Mouse (Mus musculus): ENCODE results near the gene Abhd17b. TPM values are rescaled to one million over a fixed set of nuclear protein-coding genes. Genes with fewer than 3 reads are reported as not detected.
A peak's percentile ranks its signal among the peaks of the same experiment; 100 is the strongest.
"Not testable (repeated sequence)": the region's sequence is repeated elsewhere in the genome, so short reads cannot be mapped to it uniquely, and the experiment has no call there.

Abhd17b gene
- total RNA-seq, 2 experiments from 2014 or later, result 54.8 to 62.1 TPM

DNA sequence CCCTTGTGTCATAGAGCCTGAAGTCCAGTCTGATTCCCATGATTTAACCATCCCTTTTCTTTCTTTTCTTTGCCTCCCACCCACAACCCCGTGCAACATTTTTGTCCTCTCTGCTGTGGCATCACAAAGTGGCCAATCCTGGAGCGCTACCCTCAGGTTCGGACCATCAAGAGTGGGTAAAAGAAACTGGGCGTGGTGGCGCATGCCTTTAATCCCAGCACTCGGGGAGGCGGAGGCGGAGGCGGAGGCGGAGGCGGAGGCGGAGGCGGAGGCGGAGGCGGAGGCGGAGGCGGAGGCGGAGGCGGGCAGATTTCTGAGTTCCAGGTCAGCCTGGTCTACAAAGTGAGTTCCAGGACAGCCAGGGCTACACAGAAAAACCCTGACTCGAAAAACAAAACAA is 70.3 kb downstream of the Abhd17b start:
- intact Hi-C loops (cut with DNase I), result not testable (repeated sequence)

DNA sequence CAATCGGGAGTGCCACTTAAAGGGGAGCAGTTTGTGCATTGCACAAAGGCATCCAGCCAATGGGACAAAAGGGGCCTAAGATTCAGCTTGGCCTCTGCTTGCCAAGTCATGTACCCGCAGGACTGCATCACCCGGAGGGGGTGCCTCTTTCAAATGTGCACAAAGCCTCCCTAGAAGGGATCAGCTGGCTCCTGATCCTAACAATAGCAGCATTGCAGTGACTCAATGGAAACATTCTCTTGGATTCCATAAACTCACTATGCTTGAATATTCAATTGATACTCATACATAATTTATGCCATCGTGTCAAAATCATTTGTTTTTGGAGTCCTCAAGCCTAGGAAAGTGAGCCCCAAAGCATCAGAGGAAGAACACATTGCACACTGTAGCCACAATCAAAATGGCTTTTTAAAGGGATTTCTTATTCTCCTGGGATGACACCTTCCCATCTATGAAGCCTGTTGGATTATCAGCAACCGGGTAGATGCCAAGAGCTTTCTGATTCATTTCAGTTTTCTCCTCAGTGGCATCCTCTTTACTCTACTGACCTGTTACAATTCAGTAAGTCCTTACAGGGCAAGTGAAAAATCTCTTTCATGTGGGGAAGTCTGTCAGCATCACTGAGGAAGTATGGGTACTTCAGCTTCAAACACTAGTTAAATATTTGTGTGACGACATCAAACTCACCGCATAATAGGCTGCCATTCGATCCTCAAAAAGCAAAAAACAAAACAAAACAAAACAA is 71.1 kb downstream of the Abhd17b start:
- intact Hi-C loops (cut with DNase I), result no loop called here

More for the DNA sequence above, 70.3 kb downstream of the Abhd17b start:
- DNase-seq (ENCODE audit: extremely low spot score in 1 of 2, low spot score in 2 of 2), result not testable (repeated sequence)

DNA sequence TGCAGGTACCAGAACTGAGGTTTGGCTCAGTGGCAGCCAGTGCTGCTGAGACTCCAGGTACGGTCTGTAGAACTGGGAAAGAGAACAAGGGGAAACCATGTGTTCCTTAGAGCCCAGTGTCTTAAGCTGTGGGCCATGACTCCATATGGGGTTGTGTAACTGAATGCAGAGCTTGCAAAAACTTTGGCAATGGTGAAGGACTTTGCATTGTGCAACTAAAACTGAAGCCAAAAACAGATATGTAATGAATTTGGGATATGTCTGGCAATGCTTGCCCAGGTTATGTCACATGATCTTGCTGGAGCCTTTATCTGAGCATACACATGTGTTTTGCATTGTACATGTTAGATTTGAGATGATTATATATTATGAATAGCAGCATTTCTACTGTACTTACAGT is 72.2 kb downstream of the Abhd17b start:
- intact Hi-C loops (cut with DNase I), result loop anchor here (5.0 kb wide), 1 partner anchor 73 kb away; the partner anchor contains the start of genes 1110059E24Rik and Abhd17b
- no peak for DNase-seq (ENCODE audit: extremely low spot score in 1 of 2, low spot score in 2 of 2)

More for the DNA sequence above, 71.1 kb downstream of the Abhd17b start:
- DNase-seq (ENCODE audit: extremely low spot score in 1 of 2, low spot score in 2 of 2), result peak; percentile 56 to 70

DNA sequence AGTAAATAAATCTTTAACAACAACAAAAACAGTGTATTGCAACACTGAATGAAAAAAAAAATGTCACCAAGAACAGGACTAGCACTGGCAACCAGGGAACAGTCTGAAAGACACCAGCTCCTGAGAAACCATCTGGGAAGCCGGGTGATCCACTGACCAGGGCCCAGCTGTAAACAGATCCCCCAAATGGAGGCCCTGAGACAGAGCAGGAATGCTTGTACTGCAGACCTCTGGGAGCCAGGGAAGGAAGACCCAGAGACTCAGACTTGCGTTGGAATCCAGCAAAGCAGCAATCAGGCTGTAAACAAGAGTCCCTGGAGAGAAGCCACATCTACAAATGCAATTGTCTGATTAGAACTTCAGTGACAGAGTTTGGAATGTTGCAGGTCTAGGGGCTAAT is 74.1 kb downstream of the Abhd17b start:
- intact Hi-C loops (cut with DNase I), result loop anchor here (5.0 kb wide), 1 partner anchor 75 kb away; the partner anchor contains the start of genes 1110059E24Rik and Abhd17b
- DNase-seq (ENCODE audit: extremely low spot score in 1 of 2, low spot score in 2 of 2), result no peak

DNA sequence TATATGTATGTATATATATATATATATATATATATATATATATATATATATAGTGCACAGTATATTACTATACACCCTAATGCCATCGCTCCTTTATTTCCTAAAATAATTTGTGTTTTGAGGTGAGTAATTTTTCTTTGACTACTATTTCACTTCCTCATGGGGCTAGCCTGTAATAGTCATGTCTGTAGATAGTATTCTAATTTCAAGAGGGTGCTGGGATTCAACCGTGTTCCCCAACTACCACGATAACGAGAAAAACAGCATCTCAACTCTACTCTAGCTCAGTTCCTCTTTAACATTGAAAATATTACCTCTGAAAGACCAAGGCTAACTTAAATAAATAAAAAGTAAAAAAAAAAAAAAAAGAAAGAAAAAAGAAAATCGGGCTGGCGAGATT is 75.4 kb downstream of the Abhd17b start:
- intact Hi-C loops (cut with DNase I), result loop anchor here (5.0 kb wide), 1 partner anchor 76 kb away; the partner anchor contains the start of genes 1110059E24Rik and Abhd17b
- no peak for DNase-seq (ENCODE audit: extremely low spot score in 1 of 2, low spot score in 2 of 2)

DNA sequence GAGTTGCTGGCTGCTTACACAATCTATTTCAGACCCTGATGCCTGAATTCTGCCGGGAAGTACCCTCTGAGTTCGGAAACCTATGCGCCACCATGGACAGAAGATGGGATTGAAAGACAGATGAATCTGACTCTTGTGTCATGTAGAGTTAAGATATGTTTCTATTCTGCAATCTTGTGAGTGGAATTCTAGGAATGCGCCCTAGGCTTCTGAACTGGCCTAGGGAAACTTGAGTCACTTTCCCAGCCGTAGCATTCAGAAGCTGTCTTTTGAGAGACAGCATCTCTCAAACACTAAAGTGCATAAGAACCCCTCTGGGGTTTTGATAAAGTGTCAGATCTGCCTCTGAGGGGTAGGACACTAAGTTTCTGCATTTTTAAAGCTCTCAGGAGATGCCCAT is 78.9 kb downstream of the Abhd17b start:
- intact Hi-C loops (cut with DNase I), result loop anchor here (10.0 kb wide), 1 partner anchor 573 kb away; no protein-coding TSS in a partner anchor
- DNase-seq (ENCODE audit: extremely low spot score in 1 of 2, low spot score in 2 of 2), result no peak

DNA sequence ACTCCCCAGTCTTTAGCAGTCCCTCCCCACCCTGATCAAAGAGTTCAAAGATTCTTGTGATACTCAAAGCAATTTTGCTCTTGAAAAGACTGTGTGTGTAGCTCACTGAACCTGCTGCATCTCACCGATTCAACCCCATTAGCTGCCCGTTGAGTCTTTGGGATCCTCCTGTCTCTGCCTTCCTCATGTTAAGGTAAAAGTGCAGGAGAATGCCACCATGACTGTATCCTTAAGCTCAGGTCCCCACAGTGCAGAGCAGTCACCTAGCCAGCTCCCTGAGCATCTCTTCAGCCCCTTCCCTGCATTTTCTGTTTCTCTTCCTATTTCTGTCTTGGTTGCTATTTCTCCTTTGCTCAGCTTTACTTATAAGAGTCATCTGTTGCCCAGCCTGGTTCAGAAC is 80.2 kb downstream of the Abhd17b start:
- DNase-seq (ENCODE audit: extremely low spot score in 1 of 2, low spot score in 2 of 2), result no peak
- intact Hi-C loops (cut with DNase I), result loop anchor here (10.0 kb wide), 1 partner anchor 572 kb away; no protein-coding TSS in a partner anchor

DNA sequence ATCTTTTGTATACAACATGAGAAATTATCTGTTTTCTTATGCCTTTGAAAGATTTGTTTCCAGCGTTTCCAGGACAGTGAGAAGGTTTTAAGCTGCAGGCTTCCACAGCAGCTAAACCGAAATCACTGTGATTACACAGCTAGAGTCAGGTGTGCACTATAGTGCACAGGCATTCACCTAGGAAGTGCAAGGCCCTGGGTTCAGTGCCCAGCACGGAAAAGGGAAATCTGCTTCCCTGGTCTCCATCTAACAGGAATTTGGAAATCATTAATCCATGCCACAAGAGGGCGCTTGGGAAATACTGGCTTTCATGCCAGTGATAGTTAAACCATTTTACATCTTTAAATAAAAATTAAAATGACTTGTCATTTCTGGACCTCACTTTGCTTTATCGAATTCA is 81.1 kb downstream of the Abhd17b start:
- intact Hi-C loops (cut with DNase I), result loop anchor here (10.0 kb wide), 1 partner anchor 571 kb away; no protein-coding TSS in a partner anchor
- peak; percentile 43 to 48 for DNase-seq (ENCODE audit: extremely low spot score in 1 of 2, low spot score in 2 of 2)

Other genes with a start within 250 kb of the Abhd17b start
- 100 to 1,000 TPM; 250 to 256 TPM for gene Gda, start 179.7 kb upstream of the Abhd17b start, total RNA-seq (2021)
- gene 1110059E24Rik, start 209 bp upstream of the Abhd17b start, total RNA-seq (2021), result 10 to 100 TPM; 24.6 to 25.0 TPM
- gene Cemip2, start 125.2 kb downstream of the Abhd17b start, total RNA-seq (2021), result 10 to 100 TPM; 17.2 TPM

Data from left cerebral cortex, postnatal 10 days (tissue).